Mouse (Mus musculus) liver, postnatal 0 days (tissue): ENCODE data around the gene Lrp2bp. TPM values are rescaled to one million over a fixed set of nuclear protein-coding genes. Genes with fewer than 3 reads are reported as not detected.

ENCODE experiments used
- ATAC-seq: fragments of 200-750 bp; cut with Nextera tagmentation; 2 replicates; pipeline ENCODE4 v1.8.0; 2017; ENCODE audit warnings: mild to moderate bottlenecking, moderate library complexity
- DNase-seq: peaks from one replicate; pipeline ENCODE4 v3.0.0-alpha.2; 2016
- H3K27ac ChIP-seq: fragments of 300-500 bp; sonication (generic); 2 replicates; pipeline ENCODE4 v1.5.1; 2014; ENCODE audit warnings: antibody characterized with exemption, moderate library complexity, mild to moderate bottlenecking, low read depth
- H3K27me3 ChIP-seq: fragments of 300-500 bp; sonication (generic); 2 replicates; pipeline ENCODE4 v1.6.1; 2014; ENCODE audit warnings: low read length, control low read depth, mixed read lengths; ENCODE audit not compliant: insufficient read depth
- H3K36me3 ChIP-seq: fragments of 300-500 bp; sonication (generic); replicated peaks from 2 replicates; pipeline ENCODE4 v1.6.1; 2014; ENCODE audit warnings: mild to moderate bottlenecking, control low read depth, low read length, moderate library complexity, mixed read lengths; ENCODE audit not compliant: insufficient read depth
- H3K4me1 ChIP-seq: fragments of 300-500 bp; sonication (generic); 2 replicates; pipeline ENCODE4 v1.6.1; 2014; ENCODE audit warnings: antibody characterized with exemption, mild to moderate bottlenecking, control low read depth; ENCODE audit not compliant: insufficient read depth
- H3K4me2 ChIP-seq: fragments of 300-500 bp; sonication (generic); 2 replicates; pipeline ENCODE4 v1.6.1; 2014; ENCODE audit warnings: low read depth, mild to moderate bottlenecking, low read length, moderate library complexity, mixed read lengths
- H3K4me3 ChIP-seq: fragments of 300-500 bp; sonication (generic); 2 replicates; pipeline ENCODE4 v1.5.1; 2014; ENCODE audit warnings: low read depth, low read length
- H3K9ac ChIP-seq: fragments of 300-500 bp; sonication (generic); replicated peaks from 2 replicates; pipeline ENCODE4 v1.6.1; 2014; ENCODE audit warnings: mild to moderate bottlenecking, moderate library complexity
- H3K9me3 ChIP-seq: fragments of 300-500 bp; sonication (generic); 2 replicates; pipeline ENCODE4 v1.6.1; 2016; ENCODE audit warnings: mild to moderate bottlenecking, control low read depth, low read length, mixed read lengths
- CTCF ChIP-seq: sonication (generic); IDR thresholded peaks from 2 replicates; pipeline ENCODE4 v1.5.1; 2016; ENCODE audit warnings: antibody characterized with exemption, low read depth
- EP300 ChIP-seq: IDR thresholded peaks from 2 replicates; pipeline ENCODE4 v1.6.1; 2016; ENCODE audit warnings: antibody characterized with exemption, low read depth, mild to moderate bottlenecking
- WGBS: fragments of 180-500 bp; shearing (Covaris S2); extraction: QIAGEN DNeasy Blood & Tissue Kit; methylation state at CpG from one replicate; pipeline ENCODE4 v1.1.7; 2014; ENCODE audit not compliant: insufficient replicate concordance; 5-methylcytosine and 5-hydroxymethylcytosine counted together
- polyA plus RNA-seq: library from polyadenylated mRNA; unstranded; fragments of >200 nt; fragmentation: Nextera tagmentation; extraction: Ambion mirVana; gene quantifications from 2 replicates; pipeline ENCODE4 v1.2.1, GENCODE M21; 2015

Lrp2bp gene
- polyA plus RNA-seq, 1 experiment from 2014 or later, result not detected

- TF ChIP-seq EP300, result peak; percentile 1; the same call in 1 of the 2 replicates
- no peak for TF ChIP-seq CTCF
- H3K9me3 ChIP-seq, result no peaks in the 10 kb centered on the region
- peak overlapping the region; percentile 94 for H3K27ac ChIP-seq
- H3K4me3 ChIP-seq, result peak overlapping the region; percentile 67
- peaks cover 20% of the 10 kb centered on the region for H3K36me3 ChIP-seq
- peak overlapping the region; percentile 78 for H3K9ac ChIP-seq
- peak overlapping the region; percentile 94 for H3K4me2 ChIP-seq
- 5% methylated on average over 54 of the region's 55 CpGs for WGBS
- peaks cover 11% of the 10 kb centered on the region for H3K4me1 ChIP-seq
- ATAC-seq, result peak; percentile 99
- no peaks in the 10 kb centered on the region for H3K27me3 ChIP-seq
- DNase-seq, result peak; percentile 99
These were observed 942 bp downstream of the Lrp2bp start for GRCm38 (mm10) chr8:45999784-46000705.

- no peak within 1 kb of the TSS for H3K4me2 ChIP-seq
- WGBS, result 49% methylated on average over 4 of the region's 4 CpGs
These were observed 6.5 kb downstream of the Lrp2bp start, which contains the start of gene Ankrd37 for GRCm38 (mm10) chr8:46005596-46005995. Ankrd37 (minus strand) TSS chr8:46005707.

GRCm38 (mm10) chr8:46007050-46007672, 8.1 kb downstream of the Lrp2bp start:
- Histone ChIP-seq H3K27ac (no peak overlapping the region), H3K27me3 (no peaks in the 10 kb centered on the region), H3K9ac (no peak overlapping the region), H3K4me3 (no peak overlapping the region), H3K9me3 (no peaks in the 10 kb centered on the region), H3K4me1 (no peaks in the 10 kb centered on the region; the same call in 1 of the 2 replicates), H3K4me2 (no peak overlapping the region), H3K36me3 (no peaks in the 10 kb centered on the region)
- TF ChIP-seq EP300, result no peak
- TF ChIP-seq CTCF, result no peak
- DNase-seq (no peak), ATAC-seq (peak; percentile 62)
- WGBS, result 53% methylated on average over 3 of the region's 3 CpGs

More at GRCm38 (mm10) chr8:46005596-46005995, 6.5 kb downstream of the Lrp2bp start, which contains the start of gene Ankrd37:
- Histone ChIP-seq H3K27me3 (no peaks in the 10 kb centered on the region), H3K4me3 (no peak within 1 kb of the TSS), H3K9ac (no peak within 1 kb of the TSS), H3K27ac (no peak within 1 kb of the TSS), H3K36me3 (no peaks in the 10 kb centered on the region), H3K9me3 (no peaks in the 10 kb centered on the region), H3K4me1 (peaks cover 2% of the 10 kb centered on the region)
- DNase-seq (no peak), ATAC-seq (no peak)
- TF ChIP-seq EP300 (no peak), CTCF (no peak)

- H3K9ac ChIP-seq, result peak overlapping the region; percentile 34; the same call in 1 of the 2 replicates
- H3K27ac ChIP-seq, result peak overlapping the region; percentile 4; the same call in 1 of the 2 replicates
- H3K36me3 ChIP-seq, result no peaks in the 10 kb centered on the region
- ATAC-seq (peak; percentile 47; the same call in 1 of the 2 replicates), DNase-seq (no peak)
- H3K9me3 ChIP-seq, result no peaks in the 10 kb centered on the region
- WGBS, result 69% methylated on average over 2 of the region's 2 CpGs
- H3K4me3 ChIP-seq, result peak overlapping the region; percentile 20; the same call in 1 of the 2 replicates
- H3K4me2 ChIP-seq, result peak overlapping the region; percentile 62
- no peaks in the 10 kb centered on the region for H3K27me3 ChIP-seq
- TF ChIP-seq CTCF (no peak), EP300 (no peak)
- H3K4me1 ChIP-seq, result no peaks in the 10 kb centered on the region; the same call in 1 of the 2 replicates
These were observed 11.2 kb downstream of the Lrp2bp start for GRCm38 (mm10) chr8:46010306-46010705.

GRCm38 (mm10) chr8:46010746-46011680, 11.9 kb downstream of the Lrp2bp start:
- Histone ChIP-seq H3K36me3 (no peaks in the 10 kb centered on the region), H3K27me3 (no peaks in the 10 kb centered on the region), H3K4me3 (peak overlapping the region; percentile 20; the same call in 1 of the 2 replicates), H3K9me3 (no peaks in the 10 kb centered on the region), H3K27ac (peak overlapping the region; percentile 4; the same call in 1 of the 2 replicates), H3K9ac (peak overlapping the region; percentile 34), H3K4me1 (no peaks in the 10 kb centered on the region; the same call in 1 of the 2 replicates), H3K4me2 (peak overlapping the region; percentile 62)
- WGBS, result 26% methylated on average over 17 of the region's 17 CpGs
- DNase-seq (peak; percentile 25), ATAC-seq (peak; percentile 64)
- no peak for TF ChIP-seq EP300
- TF ChIP-seq CTCF, result peak; percentile 48
